11 mouse cellular contexts compared by ENCODE assay signal in genomic region chr1:136859454-136859853, GRCm38 (mm10).
A peak's percentile ranks its signal among the peaks of the same experiment; 100 is the strongest.
DNase-seq lines count a peak whose midpoint lies in the region; ATAC-seq lines count a peak whose summit lies in the region.
"Had no signal": no experiment of that assay in that cellular context is flagged by ENCODE, and none has a peak within 500 bp of the region (broad histone marks: within the 10 kb centered on the region; RNA-seq: fewer than 3 reads in every experiment).

No protein-coding gene starts in this region.

- no peaks in the 10 kb centered on the region for H3K27me3 ChIP-seq in midbrain, embryonic 10.5 days (ENCODE audit: low read depth, poor library complexity, severe bottlenecking)
- H3K27me3 ChIP-seq in midbrain, embryonic 16.5 days (ENCODE audit: control insufficient read depth, insufficient read depth, low read depth, low read length), result no peaks in the 10 kb centered on the region
- H3K27me3 ChIP-seq in liver, embryonic 15.5 days, result no peaks in the 10 kb centered on the region
- H3K27me3 ChIP-seq: limb, embryonic 13.5 days; midbrain, embryonic 13.5 days had no signal

- WGBS in midbrain, embryonic 10.5 days, result 57% methylated on average over 4 of the region's 4 CpGs
- 62% methylated on average over 4 of the region's 4 CpGs for WGBS in midbrain, embryonic 16.5 days
- 54% methylated on average over 4 of the region's 4 CpGs for WGBS in liver, embryonic 15.5 days (ENCODE audit: insufficient replicate concordance)

- H3K4me2 ChIP-seq in midbrain, embryonic 16.5 days (ENCODE audit: low read length), result no peak overlapping the region
- H3K4me2 ChIP-seq in liver, embryonic 15.5 days, result no peak overlapping the region
- H3K4me2 ChIP-seq: limb, embryonic 13.5 days; midbrain, embryonic 13.5 days had no signal

- H3K36me3 ChIP-seq in midbrain, embryonic 10.5 days, result no peaks in the 10 kb centered on the region
- no peaks in the 10 kb centered on the region for H3K36me3 ChIP-seq in midbrain, embryonic 16.5 days (ENCODE audit: control insufficient read depth, insufficient read depth, low read length)
- H3K36me3 ChIP-seq in liver, embryonic 15.5 days (replicated peaks), result no peaks in the 10 kb centered on the region
- H3K36me3 ChIP-seq: limb, embryonic 13.5 days; midbrain, embryonic 13.5 days had no signal

- no peak overlapping the region for H3K4me3 ChIP-seq in midbrain, embryonic 10.5 days
- no peak overlapping the region for H3K4me3 ChIP-seq in midbrain, embryonic 16.5 days (ENCODE audit: low read depth, low read length)
- no peak overlapping the region for H3K4me3 ChIP-seq in liver, embryonic 15.5 days (replicated peaks)
- H3K4me3 ChIP-seq: limb, embryonic 13.5 days; midbrain, embryonic 13.5 days had no signal

- H3K27ac ChIP-seq in midbrain, embryonic 10.5 days (replicated peaks), result peak overlapping the region; percentile 42; the same call in 1 of the 2 replicates
- no peak overlapping the region for H3K27ac ChIP-seq in midbrain, embryonic 16.5 days (ENCODE audit: low read length)
- H3K27ac ChIP-seq in liver, embryonic 15.5 days (replicated peaks), result no peak overlapping the region
- H3K27ac ChIP-seq: limb, embryonic 13.5 days; midbrain, embryonic 13.5 days had no signal

- DNase-seq in midbrain, embryonic 10.5 days (ENCODE audit: low spot score), result no peak
- DNase-seq in forelimb bud, embryonic 11.5 days (ENCODE audit: low read depth, low spot score), result peak; percentile 13
- no peak for DNase-seq in cerebellum, postnatal 4 days (ENCODE audit: low spot score in 2 of 2)
- DNase-seq in c-Kit-positive CD71-positive TER-119-positive erythroid progenitor cells, embryonic 14.5 days (ENCODE audit: low spot score), result no peak
- no peak for DNase-seq in neural tube, embryonic 10.5 days (ENCODE audit: extremely low spot score, low spot score)
- DNase-seq: cerebellum, postnatal 14 days had no signal

- no peaks in the 10 kb centered on the region for H3K9me3 ChIP-seq in midbrain, embryonic 10.5 days (replicated peaks)
- no peaks in the 10 kb centered on the region for H3K9me3 ChIP-seq in midbrain, embryonic 16.5 days (replicated peaks; ENCODE audit: control insufficient read depth, low read length, poor library complexity, severe bottlenecking)
- H3K9me3 ChIP-seq in liver, embryonic 15.5 days (replicated peaks), result no peaks in the 10 kb centered on the region
- H3K9me3 ChIP-seq: limb, embryonic 13.5 days; midbrain, embryonic 13.5 days had no signal

- H3K9ac ChIP-seq in midbrain, embryonic 16.5 days (ENCODE audit: low read depth, low read length), result no peak overlapping the region
- no peak overlapping the region for H3K9ac ChIP-seq in liver, embryonic 15.5 days
- H3K9ac ChIP-seq: limb, embryonic 13.5 days; midbrain, embryonic 13.5 days had no signal

- ATAC-seq in midbrain, embryonic 16.5 days, result no peak
- ATAC-seq in activated CD4-positive, CD25-positive, alpha-beta regulatory T cell, adult 4 months, result peak; percentile 83
- peak; percentile 37; the same call in 1 of the 2 replicates for ATAC-seq in liver, embryonic 15.5 days (ENCODE audit: insufficient read depth)
- ATAC-seq: midbrain, embryonic 13.5 days had no signal

- H3K4me1 ChIP-seq in midbrain, embryonic 10.5 days, result peaks cover 15% of the 10 kb centered on the region
- no peaks in the 10 kb centered on the region for H3K4me1 ChIP-seq in midbrain, embryonic 16.5 days (ENCODE audit: control insufficient read depth, insufficient read depth, low read length)
- H3K4me1 ChIP-seq in liver, embryonic 15.5 days (replicated peaks), result peaks cover 7% of the 10 kb centered on the region; the same call in 1 of the 2 replicates
